ENCODE assay signal across 13 mouse cellular contexts in genomic region chr13:99550679-99551369, GRCm38 (mm10). TPM values are rescaled to one million over a fixed set of nuclear protein-coding genes. Genes with fewer than 3 reads are reported as not detected.
DNase-seq lines count a peak whose midpoint lies in the region; ATAC-seq and TF ChIP-seq lines count a peak whose summit lies in the region.
"Had no signal": no experiment of that assay in that cellular context is flagged by ENCODE, and none has a peak within 500 bp of the region (broad histone marks: within the 10 kb centered on the region; RNA-seq: fewer than 3 reads in every experiment).

No protein-coding gene starts in this region.

- no peak overlapping the region for H3K4me2 ChIP-seq in forebrain, embryonic 15.5 days (replicated peaks)
- no peak overlapping the region for H3K4me2 ChIP-seq in hindbrain, postnatal 0 days (ENCODE audit: low read depth, low read length)
- H3K4me2 ChIP-seq in midbrain, embryonic 14.5 days (ENCODE audit: low read length), result no peak overlapping the region
- no peak overlapping the region for H3K4me2 ChIP-seq in intestine, embryonic 16.5 days (ENCODE audit: low read depth, low read length)
- H3K4me2 ChIP-seq: kidney, embryonic 15.5 days had no signal

- ATAC-seq in forebrain, embryonic 15.5 days (replicated peaks), result peak; percentile 41; the same call in 1 of the 2 replicates
- ATAC-seq in hindbrain, postnatal 0 days, result peak; percentile 58
- ATAC-seq in midbrain, embryonic 14.5 days (ENCODE audit: low FRiP score, low TSS enrichment), result no peak
- no peak for ATAC-seq in intestine, embryonic 16.5 days

- H3K27ac ChIP-seq in forebrain, embryonic 15.5 days (replicated peaks), result no peak overlapping the region
- 0 out of 2 replicates have a peak overlapping the region, but pooled peaks have one; percentile 11 for H3K27ac ChIP-seq in hindbrain, postnatal 0 days
- peak overlapping the region; percentile 47; the same call in 1 of the 2 replicates for H3K27ac ChIP-seq in midbrain, embryonic 14.5 days (replicated peaks; ENCODE audit: low read depth, low read length)
- H3K27ac ChIP-seq in intestine, embryonic 16.5 days (ENCODE audit: low read length), result no peak overlapping the region
- H3K27ac ChIP-seq: kidney, embryonic 15.5 days had no signal

- H3K36me3 ChIP-seq in forebrain, embryonic 15.5 days, result no peaks in the 10 kb centered on the region
- H3K36me3 ChIP-seq in hindbrain, postnatal 0 days (ENCODE audit: insufficient read depth, low read length), result no peaks in the 10 kb centered on the region
- H3K36me3 ChIP-seq in midbrain, embryonic 14.5 days (ENCODE audit: control insufficient read depth, insufficient read depth, low read length), result no peaks in the 10 kb centered on the region
- no peaks in the 10 kb centered on the region for H3K36me3 ChIP-seq in intestine, embryonic 16.5 days (ENCODE audit: control insufficient read depth, insufficient read depth, low read length)
- H3K36me3 ChIP-seq: kidney, embryonic 15.5 days had no signal

- peak; percentile 11 to 15 for DNase-seq in left cerebral cortex, postnatal 36 days (ENCODE audit: low spot score in 2 of 2)
- DNase-seq in left cerebral cortex, postnatal 10 days (ENCODE audit: extremely low spot score in 1 of 2, low spot score in 2 of 2), result no peak
- peak; percentile 33 for DNase-seq in hindbrain, postnatal 0 days (ENCODE audit: low spot score)
- DNase-seq in midbrain, embryonic 14.5 days, result peak; percentile 48
- no peak for DNase-seq in gastrocnemius, postnatal 36 days
- DNase-seq in T-cell, adult 2 months (ENCODE audit: low spot score), result no peak
- DNase-seq: heart, postnatal 4 days; lung, adult 18-20 months; thymus, postnatal 4 days had no signal

- H3K27me3 ChIP-seq in forebrain, embryonic 15.5 days, result no peaks in the 10 kb centered on the region
- H3K27me3 ChIP-seq in hindbrain, postnatal 0 days (ENCODE audit: insufficient read depth, low read length), result no peaks in the 10 kb centered on the region
- H3K27me3 ChIP-seq in midbrain, embryonic 14.5 days (ENCODE audit: control insufficient read depth, insufficient read depth, low read length), result no peaks in the 10 kb centered on the region
- H3K27me3 ChIP-seq in intestine, embryonic 16.5 days (replicated peaks; ENCODE audit: control insufficient read depth, insufficient read depth, low read length), result no peaks in the 10 kb centered on the region
- H3K27me3 ChIP-seq: kidney, embryonic 15.5 days; megakaryocyte, embryonic 14.5 days had no signal

- no peak overlapping the region for H3K9ac ChIP-seq in forebrain, embryonic 15.5 days (replicated peaks)
- H3K9ac ChIP-seq in hindbrain, postnatal 0 days (replicated peaks; ENCODE audit: low read length), result no peak overlapping the region
- no peak overlapping the region for H3K9ac ChIP-seq in midbrain, embryonic 14.5 days (replicated peaks; ENCODE audit: low read length)
- H3K9ac ChIP-seq in intestine, embryonic 16.5 days (ENCODE audit: low read depth, low read length), result no peak overlapping the region
- H3K9ac ChIP-seq: kidney, embryonic 15.5 days had no signal

- H3K4me3 ChIP-seq in forebrain, embryonic 15.5 days, result no peak overlapping the region
- H3K4me3 ChIP-seq in hindbrain, postnatal 0 days (ENCODE audit: low read length), result no peak overlapping the region
- H3K4me3 ChIP-seq in midbrain, embryonic 14.5 days (replicated peaks; ENCODE audit: low read depth, low read length), result no peak overlapping the region
- H3K4me3 ChIP-seq in intestine, embryonic 16.5 days (ENCODE audit: low read length), result no peak overlapping the region
- H3K4me3 ChIP-seq: kidney, embryonic 15.5 days; megakaryocyte, embryonic 14.5 days had no signal

- TF ChIP-seq CTCF in hindbrain, postnatal 0 days (IDR thresholded peaks at IDR 0.05; ENCODE audit: low read depth), result no peak

- intact Hi-C loops in left cerebral cortex, postnatal 36 days (cut with DNase I), result no loop called here
- intact Hi-C loops in left cerebral cortex, postnatal 10 days (cut with DNase I), result no loop called here
- intact Hi-C loops in gastrocnemius, postnatal 36 days (cut with DNase I), result no loop called here

- H3K4me1 ChIP-seq in forebrain, embryonic 15.5 days, result peaks cover 16% of the 10 kb centered on the region
- H3K4me1 ChIP-seq in hindbrain, postnatal 0 days (ENCODE audit: insufficient read depth, low read length), result 0 out of 2 replicates have a peak, but pooled peaks cover 14% of the 10 kb centered on the region
- H3K4me1 ChIP-seq in midbrain, embryonic 14.5 days (ENCODE audit: control insufficient read depth, insufficient read depth, low read length), result peaks cover 21% of the 10 kb centered on the region
- H3K4me1 ChIP-seq in intestine, embryonic 16.5 days (ENCODE audit: control insufficient read depth, insufficient read depth, low read length), result peaks cover 12% of the 10 kb centered on the region; the same call in 1 of the 2 replicates
- H3K4me1 ChIP-seq: megakaryocyte, embryonic 14.5 days had no signal

- H3K9me3 ChIP-seq in forebrain, embryonic 15.5 days, result no peaks in the 10 kb centered on the region
- H3K9me3 ChIP-seq in hindbrain, postnatal 0 days (ENCODE audit: low read length), result no peaks in the 10 kb centered on the region
- H3K9me3 ChIP-seq in midbrain, embryonic 14.5 days (ENCODE audit: control insufficient read depth, low read length), result no peaks in the 10 kb centered on the region
- no peaks in the 10 kb centered on the region for H3K9me3 ChIP-seq in intestine, embryonic 16.5 days (ENCODE audit: control insufficient read depth, low read length)
- H3K9me3 ChIP-seq: kidney, embryonic 15.5 days; megakaryocyte, embryonic 14.5 days had no signal

- WGBS in forebrain, embryonic 15.5 days, result 49% methylated on average over 12 of the region's 12 CpGs
- WGBS in hindbrain, postnatal 0 days, result 40% methylated on average over 12 of the region's 12 CpGs
- WGBS in midbrain, embryonic 14.5 days, result 42% methylated on average over 12 of the region's 12 CpGs
- 63% methylated on average over 12 of the region's 12 CpGs for WGBS in intestine, embryonic 16.5 days

RNA-seq across cellular contexts. Expression of gene Map1b, which starts 34.5 kb away (rescaled TPM):
- total RNA-seq in left cerebral cortex, postnatal 36 days (2021), result 100 to 1,000 TPM; 586 to 655 TPM
- 1,000 to 10,000 TPM; 1,022 to 1,154 TPM for total RNA-seq in left cerebral cortex, postnatal 10 days (2021)
- polyA plus RNA-seq in forebrain, embryonic 15.5 days (2015; fragmentation: Nextera tagmentation; extraction: Ambion mirVana), result 1,899 and 1,916 TPM in 2 replicates
- 690 and 787 TPM in 2 replicates for total RNA-seq in hindbrain, postnatal 0 days (2014; rRNA removed)
- 1,844 and 1,981 TPM in 2 replicates for polyA plus RNA-seq in hindbrain, postnatal 0 days (2015; fragmentation: Nextera tagmentation; extraction: Ambion mirVana)
- 2,111 and 2,470 TPM in 2 replicates for polyA plus RNA-seq in midbrain, embryonic 14.5 days (2014; fragmentation: Nextera tagmentation; extraction: Ambion mirVana)
- 1 to 10 TPM; 8.4 to 9.5 TPM for total RNA-seq in gastrocnemius, postnatal 36 days (2021)
- polyA plus RNA-seq in intestine, embryonic 16.5 days (2015; fragmentation: Nextera tagmentation; extraction: Ambion mirVana), result 81.4 and 91.4 TPM in 2 replicates

Comparison
In these comparisons a context has a peak if more than half of its experiments do, and no peak if none do; other contexts are left out.
1. DNase-seq: peak in left cerebral cortex, postnatal 36 days (2 of 2), hindbrain, postnatal 0 days (single experiment) and midbrain, embryonic 14.5 days (single experiment); none in left cerebral cortex, postnatal 10 days (0 of 2), gastrocnemius, postnatal 36 days (0 of 2) and T-cell, adult 2 months (single experiment).
2. ATAC-seq: peak in forebrain, embryonic 15.5 days (single experiment) and hindbrain, postnatal 0 days (single experiment); none in midbrain, embryonic 14.5 days (single experiment) and intestine, embryonic 16.5 days (single experiment).
3. H3K27ac ChIP-seq: peak in hindbrain, postnatal 0 days (single experiment) and midbrain, embryonic 14.5 days (single experiment); none in forebrain, embryonic 15.5 days (single experiment) and intestine, embryonic 16.5 days (single experiment).
4. RNA of gene Map1b, which starts 34.5 kb away (total RNA-seq): 1,022 to 1,154 TPM in left cerebral cortex, postnatal 10 days, 690 to 787 TPM in hindbrain, postnatal 0 days and 586 to 655 TPM in left cerebral cortex, postnatal 36 days; 8.4 to 9.5 TPM in gastrocnemius, postnatal 36 days; every median in the first group is over 10 times any median in the second.